Mouse (Mus musculus) left cerebral cortex, postnatal 36 days (tissue): ENCODE results near the gene Grm8. TPM values are rescaled to one million over a fixed set of nuclear protein-coding genes. Genes with fewer than 3 reads are reported as not detected.

ENCODE experiments used
- DNase-seq, 2 experiments: peaks; one replicate each; pipeline ENCODE4 v3.0.0; 2021 to 2022; ENCODE audit warnings: low spot score in 2 of 2, mixed read lengths in 1 of 2
- intact Hi-C: fragments of 180-260 bp; cut with DNase I; formaldehyde crosslinking; loops from one replicate; pipeline ENCODE4 v1.15.1; 2025
- total RNA-seq, 2 experiments: library from RNA; stranded (reverse); gene quantifications; 2 replicates each; pipeline ENCODE4 v1.2.3; 2021

Grm8 gene
- total RNA-seq, 2 experiments from 2014 or later = 24.5 to 26.3 TPM

- intact Hi-C loops = no loop called here
- DNase-seq = no peak
Measured at GRCm38 (mm10) chr6:27746493-27746892, 388.5 kb downstream of the Grm8 start.

DNA sequence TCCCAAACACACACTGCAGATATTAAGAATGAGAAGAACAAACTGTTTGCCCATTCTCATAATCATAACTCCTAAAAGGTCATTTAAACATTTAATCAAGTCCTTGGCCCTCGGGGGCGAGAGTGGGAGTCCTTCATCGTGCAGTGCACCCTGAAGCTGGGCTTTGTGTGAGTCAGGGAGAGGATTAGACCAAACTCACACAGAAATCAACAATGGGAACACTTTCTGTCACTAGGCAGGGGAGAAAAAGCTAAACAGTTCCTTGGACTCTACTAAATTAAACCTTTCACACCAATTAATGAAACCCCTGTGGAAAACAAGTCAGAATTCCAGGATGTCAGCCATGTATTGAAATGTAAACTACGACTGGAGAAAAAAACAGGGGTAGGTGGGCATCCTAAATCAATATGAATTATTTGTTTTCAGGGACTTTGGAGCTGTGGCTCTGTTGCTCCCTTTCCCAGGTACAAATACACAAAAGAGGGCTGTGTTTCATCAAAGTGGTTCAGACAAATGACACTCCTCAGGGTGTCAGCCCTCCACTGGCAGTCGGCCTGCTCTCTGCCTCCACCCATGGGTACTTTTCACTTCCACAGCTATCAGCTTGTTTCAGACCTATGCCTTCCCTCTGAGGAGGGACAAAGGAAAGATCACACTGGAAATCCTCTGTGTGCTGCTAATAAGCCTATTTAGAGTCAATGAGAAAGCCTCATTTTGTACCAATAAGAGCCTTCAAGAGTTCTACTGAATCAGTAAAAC, 389.1 kb downstream of the Grm8 start:
- intact Hi-C loops = no loop called here
- DNase-seq = no peak

- peak; percentile 11 to 31 for DNase-seq
- intact Hi-C loops = no loop called here
Measured at GRCm38 (mm10) chr6:27689382-27689781, 445.6 kb downstream of the Grm8 start.

DNA sequence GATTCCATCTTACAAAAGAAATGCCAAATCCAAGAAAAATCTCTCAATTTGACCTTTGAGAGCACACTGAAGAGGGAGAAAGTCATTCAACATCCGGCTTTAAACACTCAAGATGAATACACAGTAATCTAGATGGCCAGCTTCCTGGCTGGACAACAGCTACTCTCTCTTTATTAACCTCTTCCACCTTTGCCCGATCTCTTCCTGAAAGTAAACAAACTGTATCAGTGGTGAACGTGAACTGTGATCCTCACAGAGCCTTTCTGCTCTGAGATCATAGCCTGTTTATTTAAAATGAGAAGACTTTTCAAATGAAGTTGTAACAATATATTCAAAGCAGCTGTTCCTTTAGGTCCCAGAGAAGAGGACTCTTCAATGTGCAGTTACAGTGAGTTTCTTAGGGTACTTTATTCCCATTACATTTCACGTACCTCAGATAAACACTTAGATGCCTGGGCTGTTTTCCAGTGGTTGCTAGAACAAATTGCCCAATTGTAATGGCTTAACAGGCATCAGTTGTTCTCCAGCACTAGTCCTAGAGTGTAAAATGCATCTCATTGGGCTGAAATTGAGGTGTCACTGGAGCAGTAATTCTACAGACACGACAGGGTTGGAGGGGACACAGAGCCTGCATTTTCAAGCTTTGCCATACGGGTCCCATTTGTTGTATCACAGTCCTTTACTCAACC, 473.1 kb downstream of the Grm8 start:
- DNase-seq = no peak

DNA sequence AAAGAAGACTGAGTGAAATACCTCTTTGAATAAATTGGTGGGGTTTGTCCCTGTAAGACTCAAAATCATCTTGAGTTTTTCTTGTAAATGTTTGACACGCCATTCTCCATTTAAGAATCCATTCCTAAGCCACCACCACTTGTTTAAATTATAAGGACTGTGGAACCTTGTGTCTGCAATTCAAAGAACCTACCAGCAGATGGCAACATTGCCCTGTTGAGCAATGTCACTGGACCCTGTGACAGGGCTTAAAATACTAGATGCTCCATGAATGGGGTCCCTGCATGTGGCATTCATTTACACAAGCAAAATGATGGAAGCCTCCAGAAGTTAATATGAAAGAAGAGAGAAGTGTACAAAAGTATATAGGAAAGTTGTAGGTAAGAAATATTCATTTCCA, 477.5 kb downstream of the Grm8 start:
- DNase-seq = peak; percentile 26 to 43
- intact Hi-C loops = loop anchor here (2.0 kb wide), 1 partner anchor 477 kb away; the partner anchor contains the start of gene Grm8

More for the DNA sequence above, 473.1 kb downstream of the Grm8 start:
- intact Hi-C loops = no loop called here

- peak; percentile 16 to 54 for DNase-seq
- intact Hi-C loops = no loop called here
Measured at GRCm38 (mm10) chr6:27646503-27646902, 488.5 kb downstream of the Grm8 start.

GRCm38 (mm10) chr6:27645054-27645453, 489.9 kb downstream of the Grm8 start:
- intact Hi-C loops = no loop called here
- DNase-seq = no peak

GRCm38 (mm10) chr6:27635898-27636297, 499.1 kb downstream of the Grm8 start:
- no peak for DNase-seq
- intact Hi-C loops = no loop called here

- intact Hi-C loops = no loop called here
- no peak for DNase-seq
Measured at GRCm38 (mm10) chr6:27617472-27617871, 517.5 kb downstream of the Grm8 start.

DNA sequence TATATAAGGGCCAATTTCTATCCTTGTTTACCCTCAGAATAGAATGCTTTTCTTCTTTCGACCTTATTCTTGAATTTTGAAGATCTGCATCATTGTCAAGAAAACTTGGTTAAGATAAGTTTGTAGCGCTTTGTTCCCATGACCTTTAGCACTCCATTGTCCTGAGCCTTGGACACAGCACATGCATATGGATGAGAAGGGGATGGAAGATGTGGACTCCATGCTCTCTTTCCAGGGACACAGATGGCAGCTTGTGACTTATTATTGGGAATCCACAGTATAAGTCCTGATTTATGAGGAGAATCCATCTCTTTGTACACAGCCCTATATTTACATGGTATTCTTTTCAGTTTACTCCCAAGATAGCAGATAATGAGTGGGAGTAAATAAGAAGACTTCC, 554.5 kb downstream of the Grm8 start:
- intact Hi-C loops = no loop called here

GRCm38 (mm10) chr6:27545516-27545915, 589.5 kb downstream of the Grm8 start:
- intact Hi-C loops = no loop called here
- DNase-seq = no peak

More for the DNA sequence above, 554.5 kb downstream of the Grm8 start:
- no peak for DNase-seq

GRCm38 (mm10) chr6:27517620-27518019, 617.4 kb downstream of the Grm8 start:
- no peak for DNase-seq
- intact Hi-C loops = no loop called here

- DNase-seq = no peak
- intact Hi-C loops = no loop called here
Measured at GRCm38 (mm10) chr6:27460998-27461397, 674.0 kb downstream of the Grm8 start.

DNA sequence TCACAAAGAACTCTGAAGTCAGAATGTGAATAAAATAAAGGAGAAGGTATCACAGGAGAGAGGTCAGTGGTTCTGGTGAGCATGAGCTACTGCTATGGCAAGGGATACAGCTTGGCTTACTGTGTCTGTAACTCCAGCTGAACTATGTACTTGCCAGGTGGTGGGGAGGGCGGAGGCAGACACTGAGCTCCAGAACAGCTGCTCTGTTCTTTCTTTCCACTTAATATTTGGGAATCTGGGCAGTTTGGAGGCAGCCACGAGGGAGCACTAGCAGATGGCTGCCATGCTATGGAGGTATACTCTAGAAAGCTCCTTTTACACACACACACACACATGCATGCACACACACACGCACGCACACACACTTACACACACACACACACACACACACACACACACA, 726.5 kb downstream of the Grm8 start:
- intact Hi-C loops = no loop called here
- peak in 1 of 2 experiments; percentile 17 for DNase-seq

DNA sequence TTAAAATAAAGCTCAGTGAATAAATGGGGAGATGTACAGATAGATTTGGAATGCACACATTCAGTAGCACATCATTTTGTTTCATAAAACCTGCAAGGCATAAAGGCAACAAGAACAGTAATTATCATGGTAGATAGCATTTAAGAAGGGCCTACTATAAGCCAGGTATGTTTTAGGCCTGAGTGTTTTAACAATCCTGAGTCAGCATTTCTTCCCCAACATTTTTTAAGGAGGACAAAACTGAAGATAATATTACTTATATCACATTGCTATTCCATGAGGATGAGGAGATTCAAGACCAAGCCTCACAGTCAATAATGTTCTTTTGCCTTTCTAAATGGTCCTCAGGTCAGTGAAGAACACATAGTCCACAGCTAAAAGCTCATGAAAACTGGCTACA, 762.6 kb downstream of the Grm8 start:
- DNase-seq = no peak
- intact Hi-C loops = no loop called here

DNA sequence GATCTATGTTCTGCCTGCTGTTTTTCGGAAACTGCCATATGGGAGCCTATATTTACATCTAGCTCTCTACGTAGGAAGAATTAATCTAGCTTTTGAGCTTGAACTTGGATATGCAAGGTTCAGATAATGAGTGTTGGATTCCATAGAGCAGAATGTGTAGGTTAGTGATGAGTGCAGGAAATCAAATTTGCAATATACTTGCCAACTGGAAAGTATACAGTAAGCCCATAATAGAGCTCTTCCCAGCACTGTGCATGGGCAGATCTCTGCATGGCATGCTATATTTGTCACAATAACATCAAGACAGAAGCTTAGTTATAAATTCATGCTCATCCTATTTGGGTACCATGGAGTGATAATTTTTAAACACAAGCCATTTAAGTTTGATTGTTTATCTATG, 763.9 kb downstream of the Grm8 start:
- DNase-seq = no peak
- intact Hi-C loops = no loop called here

DNA sequence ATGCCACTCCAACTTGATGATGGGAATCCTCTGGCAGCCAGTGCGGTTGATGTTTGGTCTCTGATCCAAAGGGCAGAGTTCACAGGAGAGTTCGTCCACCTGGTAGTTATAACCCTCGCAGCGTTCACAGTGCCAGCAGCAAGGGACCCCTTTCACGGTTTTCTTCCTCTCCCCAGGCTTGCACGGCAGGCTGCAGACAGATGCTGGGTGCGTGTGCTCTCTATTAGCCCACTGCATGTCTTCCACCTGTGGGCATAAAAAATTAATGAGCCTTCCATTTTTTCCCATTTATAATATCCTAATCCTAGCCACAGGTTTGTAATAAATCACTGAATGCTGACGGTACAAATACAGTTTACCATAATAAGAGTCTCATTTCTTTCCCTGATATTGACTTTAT, 771.2 kb downstream of the Grm8 start:
- intact Hi-C loops = no loop called here
- no peak for DNase-seq

GRCm38 (mm10) chr6:27360440-27360839, 774.5 kb downstream of the Grm8 start:
- no peak for DNase-seq
- intact Hi-C loops = no loop called here

GRCm38 (mm10) chr6:27351147-27351546, 783.8 kb downstream of the Grm8 start:
- intact Hi-C loops = no loop called here
- no peak for DNase-seq

GRCm38 (mm10) chr6:27348272-27348671, 786.7 kb downstream of the Grm8 start:
- intact Hi-C loops = no loop called here
- no peak for DNase-seq

DNA sequence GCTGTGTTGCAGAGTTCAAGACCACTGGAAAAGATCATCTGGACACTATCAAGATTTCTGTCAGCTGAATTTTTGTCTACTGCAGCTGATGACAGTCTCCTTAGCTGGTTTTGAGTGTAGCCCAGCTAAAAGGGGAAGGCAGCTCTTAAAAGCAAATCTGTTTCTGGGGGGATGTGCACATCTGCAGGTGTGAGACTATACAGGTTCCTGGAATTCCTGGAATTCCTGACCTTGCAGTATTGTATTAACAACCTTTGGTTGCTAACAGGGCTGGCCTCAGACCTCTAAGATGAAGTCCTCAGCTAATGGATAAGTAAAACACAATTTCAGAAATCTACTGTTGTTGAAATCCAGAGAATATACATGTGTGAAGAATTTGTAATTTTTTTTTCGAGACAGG, 788.7 kb downstream of the Grm8 start:
- DNase-seq = no peak
- intact Hi-C loops = no loop called here
